Mouse (Mus musculus) heart, adult 8-10 months (tissue): ENCODE measurements around the gene Rsph3a. TPM values are rescaled to one million over a fixed set of nuclear protein-coding genes. Genes with fewer than 3 reads are reported as not detected.
A peak's percentile ranks its signal among the peaks of the same experiment; 100 is the strongest.
"Not testable (repeated sequence)": the region's sequence is repeated elsewhere in the genome, so short reads cannot be mapped to it uniquely, and the experiment has no call there.

ENCODE experiments used
- DNase-seq: peaks from one replicate; pipeline ENCODE4 v3.0.0; 2022; ENCODE audit warnings: low spot score
- total RNA-seq, 4 experiments: library from RNA; stranded (reverse); gene quantifications; 2 replicates each; pipeline ENCODE4 v1.2.4; 2022

Gene Rsph3a
- total RNA-seq, 4 experiments from 2014 or later = 26.7 to 39.6 (median 33.8) TPM

- no peak for DNase-seq
Observed at GRCm38 (mm10) chr17:7928662-7929061, 16.8 kb upstream of the Rsph3a start.

- DNase-seq = no peak
Observed at GRCm38 (mm10) chr17:7929279-7929678, 16.1 kb upstream of the Rsph3a start.

GRCm38 (mm10) chr17:7931096-7931990, 14.1 kb upstream of the Rsph3a start:
- DNase-seq = no peak

DNA sequence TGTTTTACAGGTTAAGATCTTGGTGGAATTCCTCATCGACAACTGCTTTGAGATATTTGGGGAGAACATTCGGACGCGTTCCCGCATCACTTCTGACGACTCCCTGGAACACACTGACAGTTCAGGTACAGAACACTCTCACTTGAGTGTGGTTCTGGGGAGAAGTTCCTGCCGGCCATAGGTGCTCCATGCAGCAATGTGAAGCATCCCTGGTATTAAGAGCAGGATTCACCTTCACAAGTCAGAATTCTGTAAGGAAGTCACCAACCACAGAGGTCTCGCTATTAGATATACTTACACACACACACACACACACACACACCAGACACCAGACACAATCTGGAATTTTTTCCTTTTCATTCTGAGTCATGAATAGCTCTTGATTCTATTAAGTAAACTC, 13.3 kb upstream of the Rsph3a start:
- not testable (repeated sequence) for DNase-seq

DNA sequence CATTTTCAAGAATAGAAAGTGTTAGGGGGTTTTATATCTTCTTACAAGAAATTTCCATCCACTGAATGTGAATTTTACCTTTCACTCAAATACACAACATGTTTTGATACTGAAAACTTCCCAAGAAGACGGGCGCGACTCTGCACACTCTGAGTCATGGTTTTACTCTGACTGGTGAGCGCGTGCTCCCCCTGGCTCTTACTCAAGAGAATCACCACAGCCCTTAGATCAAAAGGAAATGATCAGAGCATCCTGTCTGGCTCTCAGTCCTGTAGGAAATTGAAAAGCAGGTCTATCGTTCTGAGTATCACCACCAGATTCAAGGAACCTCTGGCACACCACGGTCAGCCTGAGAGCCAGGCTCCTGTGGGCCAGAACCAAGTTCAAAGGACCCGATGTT, 5.8 kb upstream of the Rsph3a start:
- peak; percentile 24 for DNase-seq

DNA sequence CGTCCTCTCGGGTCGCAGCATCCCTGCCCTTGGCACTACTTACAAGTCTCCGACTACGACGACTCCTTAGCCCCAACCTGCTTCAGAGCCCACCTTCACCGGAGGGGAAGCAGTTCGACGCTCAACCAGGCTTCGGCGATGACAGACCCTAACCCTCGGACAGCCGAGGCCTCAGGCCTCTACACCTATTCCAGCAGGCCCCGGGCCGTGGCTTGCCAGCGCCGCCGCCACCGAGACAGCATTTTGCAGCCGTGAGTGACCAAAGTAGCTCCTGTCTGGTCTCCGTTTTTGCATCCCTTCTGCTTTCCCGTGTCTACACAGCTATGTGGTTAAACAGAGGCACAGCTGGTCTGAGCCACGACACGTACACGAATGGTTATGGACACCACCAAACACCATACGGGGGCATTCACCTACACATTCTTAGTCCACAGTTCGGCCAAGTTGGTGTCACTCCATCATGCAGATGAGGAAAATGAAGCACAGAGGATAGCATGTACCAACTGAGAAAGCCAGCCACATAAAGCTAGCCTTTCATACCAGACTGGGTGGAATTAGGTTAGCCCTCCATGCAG, 726 bp downstream of the Rsph3a start:
- not testable (repeated sequence) for DNase-seq

DNA sequence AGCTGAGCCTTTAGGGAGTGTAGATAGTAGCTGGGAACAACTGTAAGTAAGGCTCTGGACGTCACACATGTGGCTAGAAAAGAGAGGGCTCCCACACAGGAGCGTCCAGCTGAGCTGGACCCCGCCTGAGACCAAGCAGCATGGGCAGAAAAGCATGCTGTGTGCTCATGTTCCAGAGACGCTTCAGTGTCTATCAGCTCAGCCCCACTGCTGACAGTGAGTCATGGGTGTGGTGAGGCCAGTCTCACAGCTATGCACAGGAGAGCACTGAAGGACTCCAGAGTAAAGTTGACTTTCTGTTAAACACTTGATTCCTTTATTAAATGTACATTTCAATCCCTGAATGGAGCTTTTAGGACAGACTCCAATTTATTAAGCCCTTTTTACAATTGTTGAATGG, 5.9 kb downstream of the Rsph3a start:
- not testable (repeated sequence) for DNase-seq

GRCm38 (mm10) chr17:7957242-7957641, 11.8 kb downstream of the Rsph3a start:
- DNase-seq = not testable (repeated sequence)

DNA sequence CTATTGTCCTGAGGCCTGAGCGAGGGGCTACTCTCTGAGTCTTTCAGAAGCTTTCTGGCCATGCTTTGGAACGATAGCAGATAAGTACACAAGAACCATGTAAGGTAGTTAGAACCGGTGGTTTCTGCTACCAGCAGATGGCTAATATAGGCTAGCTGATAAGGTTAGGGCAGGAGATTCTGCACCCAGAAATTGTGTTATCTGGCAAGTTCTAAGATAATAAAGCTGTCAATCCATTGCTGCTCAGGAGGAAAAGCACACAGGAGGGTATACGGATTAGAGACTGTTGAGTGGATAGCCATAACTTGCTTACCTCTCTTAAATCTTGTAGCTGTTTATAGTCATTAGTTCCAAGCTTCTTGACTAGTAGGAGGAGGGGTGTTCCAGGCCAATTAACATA, 17.9 kb downstream of the Rsph3a start:
- not testable (repeated sequence) for DNase-seq

GRCm38 (mm10) chr17:7964398-7964797, 19.0 kb downstream of the Rsph3a start:
- not testable (repeated sequence) for DNase-seq

GRCm38 (mm10) chr17:7968490-7968889, 23.1 kb downstream of the Rsph3a start:
- DNase-seq = not testable (repeated sequence)

DNA sequence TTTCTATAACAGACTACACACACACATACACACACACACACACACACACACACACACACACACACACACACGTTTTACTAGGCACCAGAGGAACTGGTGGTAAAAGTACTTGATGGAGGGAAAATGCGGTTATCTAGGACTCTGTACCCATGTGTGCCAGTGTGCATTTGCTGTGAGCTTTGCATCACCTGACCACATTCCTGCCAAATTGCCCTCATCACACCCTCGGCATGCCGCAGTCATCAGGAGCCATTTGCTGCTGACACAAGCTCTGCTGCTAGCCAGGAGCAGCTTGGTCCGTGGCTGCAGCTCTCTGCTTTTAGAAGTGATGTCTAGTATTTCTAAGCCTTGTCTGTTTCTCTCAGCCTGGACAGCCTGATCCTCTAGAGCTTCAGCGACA, 24.4 kb downstream of the Rsph3a start:
- DNase-seq = not testable (repeated sequence)

DNA sequence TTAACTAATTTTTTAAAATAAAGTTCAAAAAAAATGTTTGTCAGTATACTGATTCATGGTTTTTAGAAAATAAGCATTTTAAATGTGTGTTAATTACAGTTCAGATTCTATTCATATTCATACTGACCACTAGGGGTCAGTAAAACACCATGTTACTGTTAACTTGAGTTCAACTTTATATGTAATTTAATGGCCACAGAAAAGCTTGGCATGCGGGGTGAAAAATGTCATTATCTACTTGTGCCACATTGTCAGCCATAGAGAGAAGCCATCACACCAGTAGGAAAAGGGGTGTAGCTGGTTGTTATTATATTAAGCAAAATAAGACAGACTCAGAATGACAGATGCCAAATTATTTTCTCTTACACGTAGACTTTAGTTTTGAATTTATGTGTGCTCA, 38.1 kb downstream of the Rsph3a start:
- DNase-seq = not testable (repeated sequence)

- not testable (repeated sequence) for DNase-seq
Observed at GRCm38 (mm10) chr17:7985597-7985996, 40.2 kb downstream of the Rsph3a start.

- not testable (repeated sequence) for DNase-seq
Observed at GRCm38 (mm10) chr17:7987038-7987437, 41.6 kb downstream of the Rsph3a start.

DNA sequence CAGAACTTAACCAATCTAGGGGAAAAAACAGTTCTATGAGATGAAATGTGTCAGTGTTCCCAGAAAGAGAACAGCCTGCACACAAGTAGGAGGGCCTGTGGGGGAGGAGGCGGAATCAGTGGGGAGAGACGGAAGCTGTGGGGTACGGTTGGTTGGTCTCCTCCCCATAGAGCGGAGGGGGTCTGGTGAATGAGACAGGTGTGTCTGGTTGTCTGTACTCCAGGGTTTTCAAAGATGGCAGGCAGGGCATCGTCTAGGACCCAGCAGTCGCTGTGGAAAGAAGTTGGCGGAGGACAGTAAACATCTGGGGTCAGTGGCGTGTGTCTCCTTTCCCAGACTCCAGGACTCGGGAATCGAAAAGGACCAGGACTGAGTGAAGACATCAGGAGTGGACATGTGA, 57.8 kb downstream of the Rsph3a start:
- DNase-seq = not testable (repeated sequence)

- DNase-seq = not testable (repeated sequence)
Observed at GRCm38 (mm10) chr17:8006771-8007170, 61.4 kb downstream of the Rsph3a start.

- DNase-seq = not testable (repeated sequence)
Observed at GRCm38 (mm10) chr17:8009565-8009964, 64.2 kb downstream of the Rsph3a start.

- DNase-seq = not testable (repeated sequence)
Observed at GRCm38 (mm10) chr17:8013974-8014373, 68.6 kb downstream of the Rsph3a start.

- DNase-seq = not testable (repeated sequence)
Observed at GRCm38 (mm10) chr17:8022675-8023074, 77.3 kb downstream of the Rsph3a start.

- not testable (repeated sequence) for DNase-seq
Observed at GRCm38 (mm10) chr17:8027475-8028168, 82.2 kb downstream of the Rsph3a start.
